Mouse (Mus musculus) bone marrow, adult 2 months (tissue): ENCODE results near the gene Gm40460. TPM values are rescaled to one million over a fixed set of nuclear protein-coding genes. Genes with fewer than 3 reads are reported as not detected.

Experiments
- H3K27ac ChIP-seq: fragments of 200-500 bp; 2 replicates; pipeline ENCODE4 v1.5.1; 2012; ENCODE audit warnings: low read depth, mild to moderate bottlenecking, control low read depth, inconsistent platforms, low read length; ENCODE audit not compliant: control insufficient read depth, poor library complexity, insufficient read depth
- H3K4me1 ChIP-seq: fragments of 200-500 bp; 2 replicates; pipeline ENCODE4 v1.6.1; 2011; ENCODE audit warnings: low read length; ENCODE audit not compliant: control insufficient read depth, insufficient read depth
- H3K4me3 ChIP-seq: fragments of 200-500 bp; replicated peaks from 2 replicates; pipeline ENCODE3; 2011; ENCODE audit warnings: mild to moderate bottlenecking, low read depth, low read length, control low read depth; ENCODE audit not compliant: control insufficient read depth
- CTCF ChIP-seq: fragments of 200-500 bp; IDR thresholded peaks from 2 replicates; pipeline ENCODE4 v1.5.1; 2011; ENCODE audit warnings: low read length, control low read depth; ENCODE audit not compliant: control insufficient read depth, insufficient read depth
- WGBS: fragments of 180-500 bp; shearing (Covaris S2); methylation state at CpG from one replicate; pipeline ENCODE4 v1.1.7; 2018; 5-methylcytosine and 5-hydroxymethylcytosine counted together
- polyA plus RNA-seq: library from polyadenylated mRNA; stranded (reverse); fragments of >200 nt; gene quantifications from 2 replicates; pipeline ENCODE4 v1.2.4, GENCODE M21; 2011; ENCODE audit warnings: low replicate concordance; ENCODE audit not compliant: missing spikeins, insufficient read depth, insufficient read length

Gm40460 gene
- polyA plus RNA-seq, 1 experiment = not detected

GRCm38 (mm10) chr7:142198748-142199147 lies 42.1 kb downstream of the Gm40460 start:
- TF ChIP-seq CTCF = no peak
- WGBS = 64% methylated on average over 2 of the region's 2 CpGs
- no peak overlapping the region for H3K4me3 ChIP-seq

More at GRCm38 (mm10) chr7:142198748-142199147, 42.1 kb downstream of the Gm40460 start:
- no peak overlapping the region for H3K27ac ChIP-seq
- no peaks in the 10 kb centered on the region for H3K4me1 ChIP-seq

Other genes with a start within 250 kb of the Gm40460 start
- 28.2 and 34.3 TPM in 2 replicates for gene Mob2, start 180.0 kb downstream of the Gm40460 start, polyA plus RNA-seq
- gene Dusp8, start 145.2 kb downstream of the Gm40460 start, polyA plus RNA-seq = 4.9 and 7.5 TPM in 2 replicates
- not detected in 2 replicates for gene Gm45618, start 120.3 kb downstream of the Gm40460 start, polyA plus RNA-seq
- gene Gm39115, start 105.0 kb downstream of the Gm40460 start, polyA plus RNA-seq = not detected in 2 replicates
- not detected in 2 replicates for gene Gm45337, start 96.5 kb downstream of the Gm40460 start, polyA plus RNA-seq
- not detected in 2 replicates for gene Gm29735, start 84.0 kb downstream of the Gm40460 start, polyA plus RNA-seq
- gene Gm4553, start 75.3 kb downstream of the Gm40460 start, polyA plus RNA-seq = not detected in 2 replicates
- not detected in 2 replicates for gene Krtap5-2, start 65.1 kb downstream of the Gm40460 start, polyA plus RNA-seq
- gene Gm10153, start 50.7 kb downstream of the Gm40460 start, polyA plus RNA-seq = not detected in 2 replicates
- gene Krtap5-3, start 39.7 kb downstream of the Gm40460 start, polyA plus RNA-seq = not detected in 2 replicates
- gene Gm7579, start 29.2 kb downstream of the Gm40460 start, polyA plus RNA-seq = not detected in 2 replicates
- not detected in 2 replicates for gene Krtap5-5, start 11.1 kb downstream of the Gm40460 start, polyA plus RNA-seq
- not detected in 2 replicates for gene Gm2431, start 17.3 kb upstream of the Gm40460 start, polyA plus RNA-seq
- gene Gm4559, start 33.3 kb upstream of the Gm40460 start, polyA plus RNA-seq = not detected in 2 replicates
- not detected in 2 replicates for gene Krtap5-1, start 56.0 kb upstream of the Gm40460 start, polyA plus RNA-seq
- gene Krtap5-4, start 62.5 kb upstream of the Gm40460 start, polyA plus RNA-seq = not detected in 2 replicates
- gene Ifitm10, start 132.7 kb upstream of the Gm40460 start, polyA plus RNA-seq = 1.6 and 6.2 TPM in 2 replicates
- gene Gm49369, start 141.6 kb upstream of the Gm40460 start, polyA plus RNA-seq = not detected in 2 replicates
- 137 and 308 TPM in 2 replicates for gene Ctsd, start 147.0 kb upstream of the Gm40460 start, polyA plus RNA-seq
- gene Syt8, start 193.8 kb upstream of the Gm40460 start, polyA plus RNA-seq = 2.5 TPM in 1 of 2 replicates, not detected in the other
- gene Tnni2, start 200.7 kb upstream of the Gm40460 start, polyA plus RNA-seq = 19.2 and 51.8 TPM in 2 replicates
- gene Lsp1, start 219.7 kb upstream of the Gm40460 start, polyA plus RNA-seq = 135 and 280 TPM in 2 replicates